Mouse (Mus musculus): Measurements from ENCODE around the gene St6gal1. TPM values are rescaled to one million over a fixed set of nuclear protein-coding genes. Genes with fewer than 3 reads are reported as not detected.

The St6gal1 gene
- polyA plus RNA-seq, 1 experiment from 2014 or later = 25.9 TPM

DNA sequence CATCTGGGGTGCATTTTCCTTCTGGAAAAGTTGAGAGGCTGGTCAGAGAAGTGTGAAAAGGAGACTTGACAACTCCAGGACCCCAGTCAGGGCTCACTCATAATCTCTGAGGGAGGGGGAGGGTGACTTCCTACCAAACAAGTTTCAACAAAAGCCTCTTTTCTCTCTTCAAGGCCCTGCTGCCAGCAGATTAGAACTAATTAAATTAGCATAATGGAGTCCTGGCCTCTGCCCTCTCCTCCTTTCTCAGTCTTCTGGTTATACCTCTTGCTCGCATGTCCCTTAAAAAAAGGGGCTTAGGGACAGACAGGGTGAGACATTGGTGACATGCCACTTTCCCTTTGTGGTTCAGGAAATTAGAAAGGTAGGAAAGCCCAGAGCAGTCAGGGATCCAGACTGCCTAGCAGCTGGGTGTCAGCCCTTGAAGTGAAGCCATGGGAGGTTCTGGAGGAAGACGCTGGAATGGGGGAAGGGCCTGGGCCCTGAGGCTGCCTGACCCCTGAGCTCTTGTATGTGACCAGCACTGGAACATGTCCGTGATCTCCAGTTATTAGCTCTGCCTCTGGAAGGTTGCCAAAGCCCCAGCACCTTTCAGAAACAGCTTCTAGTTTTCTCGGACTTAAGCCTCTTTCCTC lies 34.4 kb downstream of the St6gal1 start:
- Histone ChIP-seq H3K4me3 (ENCODE audit: low read length) (no peak overlapping the region), H3K36me3 (ENCODE audit: insufficient read depth, low read length) (peaks cover 4% of the 10 kb centered on the region; the same call in 1 of the 2 replicates), H3K9me3 (ENCODE audit: low read length) (no peaks in the 10 kb centered on the region), H3K4me1 (ENCODE audit: insufficient read depth, low read length) (peaks cover 27% of the 10 kb centered on the region), H3K9ac (replicated peaks; ENCODE audit: low read length) (no peak overlapping the region; the same call in 1 of the 2 replicates), H3K27ac (ENCODE audit: low read length) (peak overlapping the region; percentile 61), H3K4me2 (replicated peaks; ENCODE audit: low read depth, low read length) (no peak overlapping the region), H3K27me3 (ENCODE audit: insufficient read depth, low read length) (no peaks in the 10 kb centered on the region)
- peak; percentile 62; the same call in 1 of the 2 replicates for ATAC-seq (ENCODE audit: low FRiP score, low TSS enrichment)
- WGBS = 25% methylated on average over 4 of the region's 4 CpGs

DNA sequence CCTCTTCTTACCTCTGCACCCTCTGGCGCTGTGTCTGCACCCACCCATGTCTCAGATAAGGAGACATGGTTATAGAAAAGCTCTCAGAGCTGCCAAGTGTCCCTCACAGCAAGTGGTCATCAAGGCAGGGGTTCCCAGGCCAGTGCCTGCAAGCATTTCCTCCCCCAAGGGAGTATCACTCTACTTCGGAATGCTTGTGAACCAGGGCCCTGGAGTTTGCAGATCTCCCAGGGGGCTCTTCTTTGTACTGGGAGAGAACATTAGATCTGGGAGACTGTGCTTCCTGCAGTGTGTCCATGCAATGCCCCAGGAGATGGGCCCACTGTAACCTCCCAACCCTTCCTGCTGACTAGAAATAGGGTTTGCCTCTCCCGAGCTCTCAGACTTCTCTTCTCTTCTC lies 35.0 kb downstream of the St6gal1 start:
- H3K9me3 ChIP-seq (ENCODE audit: low read length) = no peaks in the 10 kb centered on the region
- peaks cover 27% of the 10 kb centered on the region for H3K4me1 ChIP-seq (ENCODE audit: insufficient read depth, low read length)
- no peaks in the 10 kb centered on the region for H3K27me3 ChIP-seq (ENCODE audit: insufficient read depth, low read length)
- H3K4me3 ChIP-seq (ENCODE audit: low read length) = no peak overlapping the region
- 39% methylated on average over 3 of the region's 3 CpGs for WGBS
- H3K9ac ChIP-seq (replicated peaks; ENCODE audit: low read length) = no peak overlapping the region
- no peak for ATAC-seq (ENCODE audit: low FRiP score, low TSS enrichment)
- H3K4me2 ChIP-seq (replicated peaks; ENCODE audit: low read depth, low read length) = no peak overlapping the region
- H3K27ac ChIP-seq (ENCODE audit: low read length) = no peak overlapping the region
- H3K36me3 ChIP-seq (ENCODE audit: insufficient read depth, low read length) = peaks cover 10% of the 10 kb centered on the region; the same call in 1 of the 2 replicates

DNA sequence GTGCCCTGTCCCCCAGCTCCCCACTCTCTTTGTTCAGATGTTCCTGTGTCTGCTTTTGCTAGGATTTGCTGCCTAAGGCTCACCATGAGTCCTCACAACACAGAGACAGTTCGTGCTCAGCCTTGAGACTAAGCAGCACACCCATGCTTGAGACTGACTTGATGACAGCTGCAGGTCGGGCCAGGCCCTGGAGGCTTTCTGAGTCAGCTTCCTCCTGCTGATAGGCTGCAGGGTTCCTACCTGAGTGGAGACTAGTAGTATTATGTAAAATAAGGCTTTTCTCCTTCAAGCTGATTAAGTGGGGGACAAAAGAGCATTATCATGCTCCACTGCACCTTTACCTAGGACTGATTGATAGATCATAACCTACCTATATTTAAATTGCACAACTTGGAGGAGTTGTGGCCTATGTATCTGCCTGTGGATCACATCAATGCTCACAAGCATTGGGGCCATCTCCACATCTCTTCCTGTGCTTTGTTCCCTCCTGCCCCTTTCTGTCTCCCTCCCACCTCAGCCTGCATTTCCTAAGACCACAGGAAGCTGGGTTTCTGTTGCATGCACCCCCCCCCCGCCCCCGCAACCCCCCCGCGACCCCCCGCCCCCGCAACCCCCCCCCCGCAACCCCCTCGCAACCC lies 37.7 kb downstream of the St6gal1 start:
- Histone ChIP-seq H3K4me2 (replicated peaks; ENCODE audit: low read depth, low read length) (no peak overlapping the region), H3K27ac (ENCODE audit: low read length) (no peak overlapping the region), H3K9ac (replicated peaks; ENCODE audit: low read length) (no peak overlapping the region), H3K4me3 (ENCODE audit: low read length) (no peak overlapping the region), H3K4me1 (ENCODE audit: insufficient read depth, low read length) (peaks cover 30% of the 10 kb centered on the region), H3K36me3 (ENCODE audit: insufficient read depth, low read length) (peaks cover 12% of the 10 kb centered on the region; the same call in 1 of the 2 replicates), H3K9me3 (ENCODE audit: low read length) (no peaks in the 10 kb centered on the region), H3K27me3 (ENCODE audit: insufficient read depth, low read length) (no peaks in the 10 kb centered on the region)
- ATAC-seq (ENCODE audit: low FRiP score, low TSS enrichment) = no peak
- 15% methylated on average over 4 of the region's 10 CpGs for WGBS

DNA sequence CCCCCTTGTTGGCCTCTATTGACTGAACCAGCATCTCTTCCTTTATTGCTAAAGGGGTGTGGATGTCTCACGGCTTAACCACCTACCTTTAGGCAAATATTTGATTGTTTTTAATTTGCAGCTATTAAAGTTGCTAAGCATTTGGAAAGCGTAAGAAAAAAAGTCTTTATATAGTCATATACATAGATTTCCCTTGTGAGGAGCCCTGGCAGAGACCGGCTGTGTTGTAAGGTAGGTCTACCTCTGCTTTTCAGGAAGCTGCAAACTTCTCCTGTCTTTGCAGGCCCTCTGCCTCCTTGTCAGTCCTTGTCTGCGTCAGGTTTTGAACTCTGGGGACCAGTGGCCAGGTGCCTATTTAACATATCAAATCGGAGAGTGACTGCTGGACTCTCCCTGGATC lies 38.3 kb downstream of the St6gal1 start:
- 55% methylated on average over 5 of the region's 5 CpGs for WGBS
- Histone ChIP-seq H3K36me3 (ENCODE audit: insufficient read depth, low read length) (peaks cover 12% of the 10 kb centered on the region; the same call in 1 of the 2 replicates), H3K27ac (ENCODE audit: low read length) (no peak overlapping the region), H3K4me1 (ENCODE audit: insufficient read depth, low read length) (peaks cover 29% of the 10 kb centered on the region), H3K27me3 (ENCODE audit: insufficient read depth, low read length) (no peaks in the 10 kb centered on the region), H3K4me2 (replicated peaks; ENCODE audit: low read depth, low read length) (no peak overlapping the region), H3K9me3 (ENCODE audit: low read length) (no peaks in the 10 kb centered on the region), H3K4me3 (ENCODE audit: low read length) (no peak overlapping the region), H3K9ac (replicated peaks; ENCODE audit: low read length) (no peak overlapping the region)
- no peak for ATAC-seq (ENCODE audit: low FRiP score, low TSS enrichment)

DNA sequence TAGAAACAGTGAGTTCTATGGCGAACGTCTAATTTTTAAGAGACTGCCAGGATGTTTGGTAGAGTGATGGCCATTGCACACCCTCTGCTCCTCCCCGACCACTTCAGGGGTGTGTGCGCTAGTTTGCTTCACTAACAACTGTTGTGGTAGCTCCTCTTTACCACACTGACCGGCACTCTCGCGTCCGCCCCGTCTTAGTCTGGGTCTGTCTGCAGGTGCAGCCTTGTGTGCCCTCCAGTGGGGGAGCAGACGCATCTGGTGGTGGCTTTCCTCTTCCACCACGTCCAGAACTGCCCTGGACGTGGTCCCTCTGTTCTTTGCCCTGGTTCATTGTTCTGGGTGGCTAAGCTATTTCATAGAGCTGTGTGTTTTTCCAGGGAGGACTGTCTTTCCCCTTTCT lies 40.5 kb downstream of the St6gal1 start:
- Histone ChIP-seq H3K36me3 (ENCODE audit: insufficient read depth, low read length) (peaks cover 12% of the 10 kb centered on the region; the same call in 1 of the 2 replicates), H3K27ac (ENCODE audit: low read length) (peak overlapping the region; percentile 34; the same call in 1 of the 2 replicates), H3K4me3 (ENCODE audit: low read length) (no peak overlapping the region), H3K4me1 (ENCODE audit: insufficient read depth, low read length) (peaks cover 25% of the 10 kb centered on the region), H3K9ac (replicated peaks; ENCODE audit: low read length) (no peak overlapping the region), H3K4me2 (replicated peaks; ENCODE audit: low read depth, low read length) (no peak overlapping the region), H3K9me3 (ENCODE audit: low read length) (no peaks in the 10 kb centered on the region), H3K27me3 (ENCODE audit: insufficient read depth, low read length) (no peaks in the 10 kb centered on the region)
- WGBS = 82% methylated on average over 12 of the region's 12 CpGs
- ATAC-seq (ENCODE audit: low FRiP score, low TSS enrichment) = no peak

DNA sequence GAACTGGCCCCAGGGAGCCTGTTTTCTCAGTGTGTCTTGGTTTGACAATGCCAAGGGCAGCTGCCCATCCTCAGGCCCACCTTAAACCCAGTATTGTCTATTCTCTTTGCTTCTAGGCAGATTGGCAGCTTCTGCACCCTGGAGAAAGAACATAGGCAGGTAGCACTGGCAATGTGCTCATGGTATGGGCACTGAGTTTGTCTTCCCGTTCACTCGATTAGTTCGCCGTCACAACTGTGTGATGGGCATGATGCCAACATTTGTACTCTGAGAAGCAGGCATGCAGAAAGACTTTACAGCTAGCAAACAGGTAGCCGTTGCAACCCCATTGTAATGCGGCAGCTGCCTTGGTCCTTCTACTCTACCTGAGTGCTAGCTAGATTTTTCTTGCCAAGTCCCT lies 40.9 kb downstream of the St6gal1 start:
- Histone ChIP-seq H3K27me3 (ENCODE audit: insufficient read depth, low read length) (no peaks in the 10 kb centered on the region), H3K36me3 (ENCODE audit: insufficient read depth, low read length) (peaks cover 12% of the 10 kb centered on the region; the same call in 1 of the 2 replicates), H3K9me3 (ENCODE audit: low read length) (no peaks in the 10 kb centered on the region), H3K4me3 (ENCODE audit: low read length) (no peak overlapping the region), H3K9ac (replicated peaks; ENCODE audit: low read length) (no peak overlapping the region), H3K4me1 (ENCODE audit: insufficient read depth, low read length) (peaks cover 30% of the 10 kb centered on the region), H3K27ac (ENCODE audit: low read length) (peak overlapping the region; percentile 34; the same call in 1 of the 2 replicates), H3K4me2 (replicated peaks; ENCODE audit: low read depth, low read length) (no peak overlapping the region)
- WGBS = 73% methylated on average over 6 of the region's 6 CpGs
- no peak for ATAC-seq (ENCODE audit: low FRiP score, low TSS enrichment)

DNA sequence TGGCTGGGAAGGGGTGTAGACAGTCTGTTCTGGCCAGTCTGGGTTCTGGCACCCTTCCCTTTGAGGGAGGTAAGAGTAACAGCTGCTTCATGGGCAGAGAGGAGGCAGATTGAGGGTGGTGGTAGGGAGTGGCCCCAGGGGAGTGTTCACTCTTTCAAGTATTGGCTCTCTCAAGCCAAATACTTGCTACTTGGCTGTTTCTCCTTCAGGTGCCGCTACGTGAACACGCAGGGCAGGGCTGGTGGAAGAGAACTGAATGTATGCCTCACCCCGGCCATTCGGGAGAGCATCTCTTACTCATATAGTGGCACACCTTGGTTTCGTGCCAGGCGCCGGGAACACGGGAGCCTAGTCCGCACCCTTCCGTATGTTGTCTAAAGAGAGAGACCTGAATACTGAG lies 41.8 kb downstream of the St6gal1 start:
- H3K4me3 ChIP-seq (ENCODE audit: low read length) = no peak overlapping the region
- H3K4me2 ChIP-seq (replicated peaks; ENCODE audit: low read depth, low read length) = no peak overlapping the region
- 92% methylated on average over 11 of the region's 11 CpGs for WGBS
- no peaks in the 10 kb centered on the region for H3K9me3 ChIP-seq (ENCODE audit: low read length)
- peaks cover 36% of the 10 kb centered on the region for H3K4me1 ChIP-seq (ENCODE audit: insufficient read depth, low read length)
- peaks cover 12% of the 10 kb centered on the region; the same call in 1 of the 2 replicates for H3K36me3 ChIP-seq (ENCODE audit: insufficient read depth, low read length)
- H3K9ac ChIP-seq (replicated peaks; ENCODE audit: low read length) = no peak overlapping the region
- no peak overlapping the region; the same call in 1 of the 2 replicates for H3K27ac ChIP-seq (ENCODE audit: low read length)
- no peak for ATAC-seq (ENCODE audit: low FRiP score, low TSS enrichment)
- no peaks in the 10 kb centered on the region for H3K27me3 ChIP-seq (ENCODE audit: insufficient read depth, low read length)

DNA sequence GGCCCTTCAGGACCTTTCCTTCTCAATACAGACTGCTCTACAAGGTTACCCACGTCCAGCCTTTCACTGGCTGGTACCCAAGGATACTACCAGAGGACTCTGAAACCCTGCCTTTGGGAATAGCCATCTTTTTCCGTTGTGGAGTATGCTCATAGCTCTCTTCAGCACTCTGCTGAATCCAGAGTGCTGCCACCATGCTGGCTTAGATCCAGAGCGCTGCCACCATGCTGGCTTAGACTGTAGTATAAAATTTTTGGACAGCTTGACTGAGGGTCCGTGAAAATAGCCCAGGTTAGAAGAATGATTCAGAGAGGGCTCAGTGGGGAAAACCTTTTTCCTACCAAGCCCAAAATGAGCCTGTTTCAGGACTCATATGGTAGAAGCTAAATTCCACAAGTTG lies 42.4 kb downstream of the St6gal1 start:
- no peak overlapping the region for H3K4me3 ChIP-seq (ENCODE audit: low read length)
- peaks cover 39% of the 10 kb centered on the region for H3K4me1 ChIP-seq (ENCODE audit: insufficient read depth, low read length)
- no peaks in the 10 kb centered on the region for H3K27me3 ChIP-seq (ENCODE audit: insufficient read depth, low read length)
- H3K4me2 ChIP-seq (replicated peaks; ENCODE audit: low read depth, low read length) = no peak overlapping the region
- H3K9ac ChIP-seq (replicated peaks; ENCODE audit: low read length) = no peak overlapping the region
- H3K27ac ChIP-seq (ENCODE audit: low read length) = no peak overlapping the region
- no peaks in the 10 kb centered on the region for H3K9me3 ChIP-seq (ENCODE audit: low read length)
- no peak for ATAC-seq (ENCODE audit: low FRiP score, low TSS enrichment)
- WGBS = 82% methylated on average over 4 of the region's 4 CpGs
- H3K36me3 ChIP-seq (ENCODE audit: insufficient read depth, low read length) = peaks cover 12% of the 10 kb centered on the region; the same call in 1 of the 2 replicates

DNA sequence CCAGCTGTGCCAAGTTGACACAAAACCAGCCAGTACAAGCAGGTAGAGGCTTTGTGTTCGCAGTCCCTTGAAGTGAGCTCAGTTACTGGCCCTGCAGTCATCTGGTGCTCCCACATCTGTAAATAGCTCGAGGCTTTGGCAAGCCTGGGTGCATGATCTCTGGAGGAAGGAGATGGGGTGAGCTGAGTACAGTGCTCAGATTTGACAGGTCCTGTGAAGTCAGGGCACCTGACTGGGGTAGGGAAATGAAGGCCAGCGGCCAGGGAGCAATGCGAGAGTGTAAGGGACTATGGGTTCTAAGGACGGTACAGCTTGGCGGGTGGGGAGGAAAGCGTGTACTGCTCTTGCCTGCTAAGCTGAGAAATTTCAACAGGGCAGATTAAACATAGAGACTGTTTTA lies 43.7 kb downstream of the St6gal1 start:
- no peak overlapping the region for H3K9ac ChIP-seq (replicated peaks; ENCODE audit: low read length)
- H3K27ac ChIP-seq (ENCODE audit: low read length) = peak overlapping the region; percentile 68; the same call in 1 of the 2 replicates
- WGBS = 81% methylated on average over 7 of the region's 7 CpGs
- no peaks in the 10 kb centered on the region for H3K9me3 ChIP-seq (ENCODE audit: low read length)
- no peaks in the 10 kb centered on the region for H3K27me3 ChIP-seq (ENCODE audit: insufficient read depth, low read length)
- H3K4me1 ChIP-seq (ENCODE audit: insufficient read depth, low read length) = peaks cover 50% of the 10 kb centered on the region
- no peak overlapping the region for H3K4me2 ChIP-seq (replicated peaks; ENCODE audit: low read depth, low read length)
- peaks cover 12% of the 10 kb centered on the region; the same call in 1 of the 2 replicates for H3K36me3 ChIP-seq (ENCODE audit: insufficient read depth, low read length)
- H3K4me3 ChIP-seq (ENCODE audit: low read length) = no peak overlapping the region
- no peak for ATAC-seq (ENCODE audit: low FRiP score, low TSS enrichment)
